Mouse (Mus musculus): Measurements from ENCODE around the gene Gm49333.

DNA sequence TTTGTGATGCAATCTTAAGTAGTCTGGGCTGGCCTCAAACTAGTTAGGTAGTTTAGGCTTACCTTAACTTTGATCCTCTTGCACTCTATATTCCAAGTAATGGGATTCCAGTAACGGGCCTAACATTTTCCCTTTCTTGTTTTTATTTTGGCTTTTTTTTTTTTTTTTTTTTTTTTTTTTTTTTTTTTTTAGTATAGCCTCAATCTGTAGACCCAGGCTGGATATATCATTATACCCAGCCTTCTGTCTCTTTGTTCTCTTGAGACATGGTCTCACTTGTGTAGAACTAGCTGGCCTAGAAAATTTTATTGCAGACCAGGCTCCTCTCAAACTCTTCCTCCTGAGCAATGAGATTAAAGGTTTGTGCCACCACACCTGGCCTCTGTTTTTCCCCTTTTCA, 80.2 kb downstream of the Gm49333 start:
- no peak for TF ChIP-seq CTCF (IDR thresholded peaks at IDR 0.05; ENCODE audit: insufficient read depth, low read length)
- no peak for TF ChIP-seq POLR2A (IDR thresholded peaks at IDR 0.05; ENCODE audit: borderline replicate concordance, extremely low read depth, low read depth, low read length)

Measured in lung, adult 2 months (tissue).